Mouse (Mus musculus): ENCODE data around the gene Ins1. TPM values are rescaled to one million over a fixed set of nuclear protein-coding genes. Genes with fewer than 3 reads are reported as not detected.

Ins1 gene
- total RNA-seq (2022): not detected

GRCm38 (mm10) chr19:52263997-52264396, at the start of gene Ins1:
Ins1 (plus strand) TSS chr19:52264297.
- no peak for DNase-seq (ENCODE audit: low spot score in 2 of 2)
